Mouse (Mus musculus): ENCODE results near the gene Pgpep1. TPM values are rescaled to one million over a fixed set of nuclear protein-coding genes. Genes with fewer than 3 reads are reported as not detected.

Gene Pgpep1
- polyA plus RNA-seq (2012; rRNA removed), result 19.5 and 19.7 TPM in 2 replicates

GRCm38 (mm10) chr8:70660273-70660725, at the start of gene Pgpep1:
Gene Pgpep1, minus strand, starts transcription at chr8:70660388.

DNA sequence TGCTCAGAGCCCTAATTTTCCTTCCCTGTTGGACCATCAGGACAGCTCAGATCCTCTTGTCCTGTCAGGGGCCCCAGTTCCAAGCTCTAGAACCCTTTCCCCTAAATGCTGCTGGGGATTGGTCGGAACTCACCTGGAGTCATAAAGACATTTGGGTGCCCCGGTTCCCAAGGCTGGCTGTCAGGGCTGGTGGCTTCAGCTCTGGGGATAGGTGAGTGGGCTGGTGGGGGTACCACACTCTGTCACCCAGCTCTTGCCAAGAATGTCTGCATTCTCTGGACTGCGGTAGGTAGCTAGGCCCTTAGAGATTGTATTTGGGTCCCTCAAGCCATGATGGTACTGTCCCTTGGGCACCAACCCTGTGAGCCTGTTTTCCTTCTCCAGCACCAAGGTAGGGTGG, 43.1 kb upstream of the Pgpep1 start, which contains the start of gene Iqcn:
Gene Iqcn (plus strand): TSS at position 171 of the 400 bp plus-strand sequence.

DNA sequence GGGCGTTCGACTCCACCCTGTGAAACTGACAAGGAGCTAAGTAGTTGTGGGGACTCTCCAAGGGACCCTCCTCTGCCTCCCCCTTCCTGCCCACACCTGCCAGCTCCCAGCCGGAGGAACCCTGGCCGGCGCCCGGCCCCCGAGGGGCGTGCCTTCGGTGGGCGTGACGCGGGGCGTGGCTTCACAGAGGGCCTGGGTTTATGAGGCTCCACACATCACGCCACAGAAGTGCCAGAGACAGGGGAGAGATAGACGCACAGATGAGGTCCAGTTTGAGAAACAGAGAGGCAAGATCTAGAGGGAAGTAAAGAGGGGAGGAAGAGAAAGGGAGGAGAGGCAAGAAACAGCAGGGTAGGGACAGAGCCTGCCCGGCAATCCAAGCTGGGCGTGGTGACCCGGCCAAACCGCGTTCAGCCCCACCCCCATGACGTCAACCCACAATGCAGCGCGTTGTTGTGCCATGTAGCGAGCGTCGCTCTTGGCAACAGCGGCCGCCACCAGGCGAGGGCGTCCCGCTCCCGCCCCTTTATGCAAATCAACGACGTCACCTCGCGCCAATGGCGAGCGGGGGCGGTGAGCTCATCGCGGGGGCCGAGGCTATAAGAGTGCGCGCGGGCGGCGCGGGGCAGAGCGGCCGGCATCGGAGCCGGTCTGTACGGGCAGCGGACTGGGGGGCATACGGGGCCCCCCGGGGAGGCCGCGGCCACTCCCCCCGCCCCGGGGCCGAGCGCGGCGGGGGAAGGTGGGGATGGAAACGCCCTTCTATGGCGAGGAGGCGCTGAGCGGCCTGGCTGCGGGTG, 38.3 kb upstream of the Pgpep1 start, which contains the start of gene Jund:
Gene Jund (plus strand): TSS at position 640 of the 800 bp plus-strand sequence.

DNA sequence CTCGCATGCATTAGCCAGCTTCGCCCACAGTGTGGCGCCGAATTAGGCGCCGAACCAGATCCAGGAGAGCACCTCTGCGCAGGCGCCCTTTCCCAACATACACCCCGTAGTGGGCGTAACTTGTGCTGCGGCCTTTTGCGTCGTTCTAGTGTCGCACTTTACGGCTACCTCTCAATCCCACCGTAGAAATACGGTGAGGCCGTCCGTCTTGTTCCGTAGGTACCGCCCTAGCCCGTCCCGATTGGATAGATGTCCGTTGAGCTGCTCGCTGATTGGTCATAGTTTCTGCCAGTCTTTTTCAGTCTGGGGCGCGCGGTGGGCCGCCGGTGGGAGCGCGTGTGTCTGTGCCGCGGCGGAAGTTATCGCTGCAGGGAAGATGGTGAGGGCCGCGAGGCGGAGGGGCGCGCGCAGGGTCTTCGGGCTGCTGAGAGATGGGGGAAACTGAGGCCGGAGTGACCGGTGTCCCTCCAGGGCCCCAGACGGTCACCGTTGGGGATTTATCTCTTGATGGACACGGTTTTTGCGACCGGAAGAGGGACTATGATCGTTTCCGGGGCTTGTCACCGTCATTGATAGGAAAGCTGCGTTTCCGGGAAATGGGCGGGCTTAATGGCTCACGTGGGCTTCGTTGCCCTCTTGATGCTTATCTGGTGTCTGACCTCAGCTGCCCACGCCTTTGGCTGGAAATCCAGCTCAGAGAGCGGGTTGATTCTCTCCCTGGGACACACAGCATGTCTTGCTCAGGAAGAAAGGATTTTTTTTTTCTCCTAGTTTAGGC, 13.1 kb upstream of the Pgpep1 start, which contains the start of gene Lsm4:
Gene Lsm4 (plus strand): TSS at position 170 of the 778 bp plus-strand sequence.

DNA sequence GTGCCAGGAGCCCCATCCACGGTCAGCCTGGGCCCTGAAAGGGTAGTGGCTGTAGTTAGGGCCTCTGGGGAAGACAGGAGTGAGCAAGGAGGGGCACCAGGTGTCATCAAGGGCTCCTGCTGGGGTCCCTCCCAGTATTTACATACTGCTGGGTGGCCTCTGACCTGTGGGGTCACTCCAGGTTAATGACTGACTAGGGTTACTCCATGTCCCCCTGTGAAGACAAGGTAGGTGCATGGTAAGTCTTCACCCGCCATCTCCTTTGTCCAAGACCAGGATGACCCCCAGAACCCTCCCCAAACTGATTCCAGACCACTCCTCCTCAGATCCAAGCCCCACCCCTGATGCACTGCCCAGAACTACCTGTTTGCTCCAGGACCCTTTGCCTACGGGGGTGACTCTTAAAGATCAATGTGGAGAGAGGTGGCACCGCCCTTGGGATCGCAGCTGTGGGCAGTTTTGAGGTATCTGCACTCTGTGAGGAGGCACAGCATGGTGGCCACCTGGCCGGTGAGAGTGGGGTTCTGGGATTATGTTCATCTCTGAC, 27.8 kb downstream of the Pgpep1 start, which contains the start of gene Gdf15:
Gene Gdf15 (minus strand): TSS at position 111 of the 547 bp plus-strand sequence.

GRCm38 (mm10) chr8:70615894-70616293, 44.3 kb downstream of the Pgpep1 start, which contains the start of gene Lrrc25:
Gene Lrrc25, plus strand, starts transcription at chr8:70616155.

GRCm38 (mm10) chr8:70608749-70609367, 51.3 kb downstream of the Pgpep1 start, which contains the start of gene Ssbp4:
Gene Ssbp4, minus strand, starts transcription at chr8:70608872.

Other genes starting within 250 kb of the Pgpep1 start
- gene Crtc1, start 220.8 kb downstream of the Pgpep1 start, polyA plus RNA-seq (2012; rRNA removed), result 2.5 and 3.1 TPM in 2 replicates
- gene Klhl26, start 183.4 kb downstream of the Pgpep1 start, polyA plus RNA-seq (2012; rRNA removed), result 7.9 and 9.8 TPM in 2 replicates
- 0.02 and 0.08 TPM in 2 replicates for gene Tmem59l, start 173.0 kb downstream of the Pgpep1 start, polyA plus RNA-seq (2012; rRNA removed)
- gene Crlf1, start 167.2 kb downstream of the Pgpep1 start, polyA plus RNA-seq (2012; rRNA removed), result 0.22 and 0.23 TPM in 2 replicates
- 43.3 and 47.6 TPM in 2 replicates for gene Rex1bd, start 153.6 kb downstream of the Pgpep1 start, polyA plus RNA-seq (2012; rRNA removed)
- gene Uba52, start 149.6 kb downstream of the Pgpep1 start, polyA plus RNA-seq (2012; rRNA removed), result 848 and 888 TPM in 2 replicates
- gene Fkbp8, start 132.7 kb downstream of the Pgpep1 start, polyA plus RNA-seq (2012; rRNA removed), result 154 and 168 TPM in 2 replicates
- 35.7 and 38.3 TPM in 2 replicates for gene Kxd1, start 132.4 kb downstream of the Pgpep1 start, polyA plus RNA-seq (2012; rRNA removed)
- 13.9 and 18.2 TPM in 2 replicates for gene Ell, start 120.9 kb downstream of the Pgpep1 start, polyA plus RNA-seq (2012; rRNA removed)
- gene Isyna1, start 66.0 kb downstream of the Pgpep1 start, polyA plus RNA-seq (2012; rRNA removed), result 26.1 and 31.4 TPM in 2 replicates
- 24.5 and 28.9 TPM in 2 replicates for gene Ssbp4, start 51.5 kb downstream of the Pgpep1 start, polyA plus RNA-seq (2012; rRNA removed)
- gene Lrrc25, start 44.2 kb downstream of the Pgpep1 start, polyA plus RNA-seq (2012; rRNA removed), result 8.3 and 9.3 TPM in 2 replicates
- gene Gdf15, start 27.9 kb downstream of the Pgpep1 start, polyA plus RNA-seq (2012; rRNA removed), result 3.7 and 6.3 TPM in 2 replicates
- gene Lsm4, start 12.9 kb upstream of the Pgpep1 start, polyA plus RNA-seq (2012; rRNA removed), result 71.8 and 85.1 TPM in 2 replicates
- gene Jund, start 38.6 kb upstream of the Pgpep1 start, polyA plus RNA-seq (2012; rRNA removed), result 48.4 and 51.5 TPM in 2 replicates
- not detected in 2 replicates for gene Iqcn, start 43.1 kb upstream of the Pgpep1 start, polyA plus RNA-seq (2012; rRNA removed)
- 0.02 and 0.05 TPM in 2 replicates for gene Gm3336, start 58.2 kb upstream of the Pgpep1 start, polyA plus RNA-seq (2012; rRNA removed)
- gene Pde4c, start 63.3 kb upstream of the Pgpep1 start, polyA plus RNA-seq (2012; rRNA removed), result 6.5 and 7.5 TPM in 2 replicates
- gene Rab3a, start 94.3 kb upstream of the Pgpep1 start, polyA plus RNA-seq (2012; rRNA removed), result 3.5 and 4.2 TPM in 2 replicates
- gene Mpv17l2, start 100.6 kb upstream of the Pgpep1 start, polyA plus RNA-seq (2012; rRNA removed), result 21.9 and 22.3 TPM in 2 replicates
- 10.5 and 12.6 TPM in 2 replicates for gene Pik3r2, start 116.3 kb upstream of the Pgpep1 start, polyA plus RNA-seq (2012; rRNA removed)
- 23.3 and 28.2 TPM in 2 replicates for gene Mast3, start 144.7 kb upstream of the Pgpep1 start, polyA plus RNA-seq (2012; rRNA removed)
- gene Il12rb1, start 148.1 kb upstream of the Pgpep1 start, polyA plus RNA-seq (2012; rRNA removed), result 0.15 and 0.20 TPM in 2 replicates
- gene Arrdc2, start 179.3 kb upstream of the Pgpep1 start, polyA plus RNA-seq (2012; rRNA removed), result 22.0 and 23.3 TPM in 2 replicates
- gene Kcnn1, start 202.9 kb upstream of the Pgpep1 start, polyA plus RNA-seq (2012; rRNA removed), result 0.53 and 0.66 TPM in 2 replicates
- 20.6 and 21.4 TPM in 2 replicates for gene Ccdc124, start 213.5 kb upstream of the Pgpep1 start, polyA plus RNA-seq (2012; rRNA removed)
- 0.10 and 0.19 TPM in 2 replicates for gene Slc5a5, start 232.4 kb upstream of the Pgpep1 start, polyA plus RNA-seq (2012; rRNA removed)
- 2,497 and 2,930 TPM in 2 replicates for gene Rpl18a, start 237.0 kb upstream of the Pgpep1 start, polyA plus RNA-seq (2012; rRNA removed)
- 8.3 and 9.9 TPM in 2 replicates for gene Map1s, start 245.5 kb upstream of the Pgpep1 start, polyA plus RNA-seq (2012; rRNA removed)

Measured in liver, embryonic 18 days (tissue).